Mouse (Mus musculus) limb, embryonic 13.5 days (tissue): ENCODE results near the gene Olfr913. TPM values are rescaled to one million over a fixed set of nuclear protein-coding genes. Genes with fewer than 3 reads are reported as not detected.

Experiments used
- ATAC-seq: fragments of 200-750 bp; cut with Nextera tagmentation; 2 replicates; pipeline ENCODE4 v1.8.0; 2017; ENCODE audit warnings: low read depth, moderate number of reproducible peaks, moderate TSS enrichment; ENCODE audit not compliant: low FRiP score
- H3K27ac ChIP-seq: fragments of 300-500 bp; sonication (generic); 2 replicates; pipeline ENCODE4 v1.5.1; 2015; ENCODE audit warnings: inconsistent platforms, mild to moderate bottlenecking, moderate library complexity
- H3K27me3 ChIP-seq: fragments of 300-500 bp; sonication (generic); 2 replicates; pipeline ENCODE4 v1.6.1; 2015; ENCODE audit warnings: mild to moderate bottlenecking, inconsistent platforms
- H3K36me3 ChIP-seq: fragments of 300-500 bp; sonication (generic); 2 replicates; pipeline ENCODE4 v1.6.1; 2015; ENCODE audit warnings: inconsistent platforms, mild to moderate bottlenecking, moderate library complexity
- H3K4me1 ChIP-seq: fragments of 300-500 bp; sonication (generic); 2 replicates; pipeline ENCODE4 v1.6.1; 2015; ENCODE audit warnings: inconsistent platforms
- H3K4me2 ChIP-seq: fragments of 300-500 bp; sonication (generic); replicated peaks from 2 replicates; pipeline ENCODE4 v1.6.1; 2015; ENCODE audit warnings: inconsistent platforms, mild to moderate bottlenecking, moderate library complexity
- H3K4me3 ChIP-seq: fragments of 300-500 bp; sonication (generic); 2 replicates; pipeline ENCODE4 v1.5.1; 2015; ENCODE audit warnings: moderate library complexity, mild to moderate bottlenecking, inconsistent platforms
- H3K9ac ChIP-seq: fragments of 300-500 bp; sonication (generic); 2 replicates; pipeline ENCODE4 v1.6.1; 2015; ENCODE audit warnings: mild to moderate bottlenecking, inconsistent platforms
- H3K9me3 ChIP-seq: fragments of 300-500 bp; sonication (generic); 2 replicates; pipeline ENCODE4 v1.6.1; 2016; ENCODE audit warnings: inconsistent platforms
- WGBS: fragments of 180-500 bp; shearing (Covaris S2); methylation state at CpG from one replicate; pipeline ENCODE4 v1.1.7; 2015; 5-methylcytosine and 5-hydroxymethylcytosine counted together
- polyA plus RNA-seq: library from polyadenylated mRNA; unstranded; fragments of >200 nt; fragmentation: Nextera tagmentation; extraction: Ambion mirVana; gene quantifications from 2 replicates; pipeline ENCODE4 v1.2.1, GENCODE M21; 2015

The Olfr913 gene
- not detected in 2 replicates for polyA plus RNA-seq

- no peaks in the 10 kb centered on the region for H3K9me3 ChIP-seq
- H3K4me2 ChIP-seq, result no peak within 1 kb of the TSS
- H3K4me3 ChIP-seq, result no peak within 1 kb of the TSS
- H3K36me3 ChIP-seq, result no peaks in the 10 kb centered on the region
- no peaks in the 10 kb centered on the region for H3K4me1 ChIP-seq
- 50% methylated on average over 2 of the region's 2 CpGs for WGBS
- no peak within 1 kb of the TSS for H3K9ac ChIP-seq
- no peaks in the 10 kb centered on the region for H3K27me3 ChIP-seq
- H3K27ac ChIP-seq, result no peak within 1 kb of the TSS
- no peak for ATAC-seq
These were observed at the start of gene Olfr913 for GRCm38 (mm10) chr9:38592459-38592858. Olfr913 (plus strand) TSS chr9:38592759.

GRCm38 (mm10) chr9:38579878-38580277 is 12.7 kb upstream of the Olfr913 start, which contains the start of gene Olfr912:
Olfr912 (plus strand) TSS chr9:38580178.
- H3K9me3 ChIP-seq, result no peaks in the 10 kb centered on the region
- WGBS, result 71% methylated on average over 1 of the region's 1 CpGs
- ATAC-seq, result no peak

GRCm38 (mm10) chr9:38591056-38591455 is 1.5 kb upstream of the Olfr913 start:
- Histone ChIP-seq H3K27me3 (no peaks in the 10 kb centered on the region), H3K4me3 (no peak overlapping the region), H3K36me3 (no peaks in the 10 kb centered on the region), H3K27ac (no peak overlapping the region), H3K4me2 (no peak overlapping the region), H3K9ac (no peak overlapping the region), H3K4me1 (no peaks in the 10 kb centered on the region), H3K9me3 (no peaks in the 10 kb centered on the region)
- ATAC-seq, result no peak
- WGBS, result 50% methylated on average over 1 of the region's 1 CpGs

More at GRCm38 (mm10) chr9:38579878-38580277, 12.7 kb upstream of the Olfr913 start, which contains the start of gene Olfr912:
- Histone ChIP-seq H3K4me2 (no peak within 1 kb of the TSS), H3K27me3 (no peaks in the 10 kb centered on the region), H3K36me3 (no peaks in the 10 kb centered on the region), H3K9ac (no peak within 1 kb of the TSS), H3K27ac (no peak within 1 kb of the TSS), H3K4me1 (no peaks in the 10 kb centered on the region), H3K4me3 (no peak within 1 kb of the TSS)

DNA sequence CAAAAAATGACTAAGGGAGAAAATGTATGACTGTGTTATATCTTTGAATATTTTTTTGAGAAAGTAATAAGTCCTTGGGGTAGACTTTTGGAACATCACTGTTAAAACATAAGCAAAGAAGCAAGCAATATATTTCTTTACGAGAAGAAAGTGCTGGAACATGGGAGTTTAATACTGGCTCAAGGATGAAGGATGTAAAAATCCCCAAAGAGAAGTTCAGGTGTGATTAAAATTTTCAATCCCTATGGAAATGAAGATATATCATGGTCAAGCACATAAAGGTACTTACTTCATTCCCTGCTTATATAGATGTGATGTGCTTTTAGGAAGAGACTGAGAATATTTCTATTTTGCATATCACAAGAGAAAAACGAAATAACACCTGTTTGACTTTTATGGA is 12.2 kb downstream of the Olfr913 start, which contains the start of gene Olfr914:
Gene Olfr914, plus strand, starts transcription at position 301 of the 400 bp plus-strand sequence.
- ATAC-seq, result no peak
- H3K9me3 ChIP-seq, result no peaks in the 10 kb centered on the region
- H3K36me3 ChIP-seq, result no peaks in the 10 kb centered on the region
- H3K4me1 ChIP-seq, result no peaks in the 10 kb centered on the region
- no peak within 1 kb of the TSS for H3K27ac ChIP-seq
- H3K27me3 ChIP-seq, result no peaks in the 10 kb centered on the region
- 68% methylated on average over 2 of the region's 2 CpGs for WGBS
- H3K4me3 ChIP-seq, result no peak within 1 kb of the TSS
- no peak within 1 kb of the TSS for H3K9ac ChIP-seq
- H3K4me2 ChIP-seq, result no peak within 1 kb of the TSS

- Histone ChIP-seq H3K27me3 (no peaks in the 10 kb centered on the region), H3K4me1 (no peaks in the 10 kb centered on the region), H3K27ac (no peak overlapping the region), H3K4me3 (no peak overlapping the region), H3K4me2 (no peak overlapping the region), H3K36me3 (no peaks in the 10 kb centered on the region), H3K9me3 (0 out of 2 replicates have a peak, but pooled peaks cover 10% of the 10 kb centered on the region), H3K9ac (no peak overlapping the region)
- ATAC-seq, result no peak
- WGBS, result 84% methylated on average over 4 of the region's 4 CpGs
These were observed 39.8 kb downstream of the Olfr913 start for GRCm38 (mm10) chr9:38632406-38632805.

Other genes starting within 250 kb of the Olfr913 start
- not detected in 2 replicates for gene Olfr898, start 244.3 kb upstream of the Olfr913 start, polyA plus RNA-seq
- gene Olfr250, start 225.9 kb upstream of the Olfr913 start, polyA plus RNA-seq, result not detected in 2 replicates
- not detected in 2 replicates for gene Olfr251, start 215.7 kb upstream of the Olfr913 start, polyA plus RNA-seq
- not detected in 2 replicates for gene Olfr147, start 191.1 kb upstream of the Olfr913 start, polyA plus RNA-seq
- gene Olfr901, start 163.3 kb upstream of the Olfr913 start, polyA plus RNA-seq, result not detected in 2 replicates
- not detected in 2 replicates for gene Olfr902, start 145.1 kb upstream of the Olfr913 start, polyA plus RNA-seq
- gene Olfr904, start 129.6 kb upstream of the Olfr913 start, polyA plus RNA-seq, result not detected in 2 replicates
- not detected in 2 replicates for gene Olfr905, start 121.7 kb upstream of the Olfr913 start, polyA plus RNA-seq
- not detected in 2 replicates for gene Olfr906, start 105.7 kb upstream of the Olfr913 start, polyA plus RNA-seq
- not detected in 2 replicates for gene Olfr907, start 97.0 kb upstream of the Olfr913 start, polyA plus RNA-seq
- not detected in 2 replicates for gene Olfr911-ps1, start 71.2 kb upstream of the Olfr913 start, polyA plus RNA-seq
- gene Olfr910, start 54.9 kb upstream of the Olfr913 start, polyA plus RNA-seq, result not detected in 2 replicates
- not detected in 2 replicates for gene Olfr912, start 12.6 kb upstream of the Olfr913 start, polyA plus RNA-seq
- not detected in 2 replicates for gene Olfr914, start 12.3 kb downstream of the Olfr913 start, polyA plus RNA-seq
- not detected in 2 replicates for gene Olfr916, start 67.1 kb downstream of the Olfr913 start, polyA plus RNA-seq
- not detected in 2 replicates for gene Olfr917, start 73.1 kb downstream of the Olfr913 start, polyA plus RNA-seq
- not detected in 2 replicates for gene Olfr918, start 81.8 kb downstream of the Olfr913 start, polyA plus RNA-seq
- not detected in 2 replicates for gene Olfr919, start 110.9 kb downstream of the Olfr913 start, polyA plus RNA-seq
- gene Vwa5a, start 125.5 kb downstream of the Olfr913 start, polyA plus RNA-seq, result 20.8 and 21.4 TPM in 2 replicates
- gene Olfr920, start 159.5 kb downstream of the Olfr913 start, polyA plus RNA-seq, result 0.03 TPM in 2 replicates
- not detected in 2 replicates for gene Olfr921, start 180.3 kb downstream of the Olfr913 start, polyA plus RNA-seq
- gene Olfr922, start 221.9 kb downstream of the Olfr913 start, polyA plus RNA-seq, result not detected in 2 replicates
- not detected in 2 replicates for gene Olfr923, start 233.8 kb downstream of the Olfr913 start, polyA plus RNA-seq